Mouse (Mus musculus): ENCODE data around the gene Lbhd2. TPM values are rescaled to one million over a fixed set of nuclear protein-coding genes. Genes with fewer than 3 reads are reported as not detected.

Lbhd2 gene
- polyA plus RNA-seq, 1 experiment = 1.4 TPM

DNA sequence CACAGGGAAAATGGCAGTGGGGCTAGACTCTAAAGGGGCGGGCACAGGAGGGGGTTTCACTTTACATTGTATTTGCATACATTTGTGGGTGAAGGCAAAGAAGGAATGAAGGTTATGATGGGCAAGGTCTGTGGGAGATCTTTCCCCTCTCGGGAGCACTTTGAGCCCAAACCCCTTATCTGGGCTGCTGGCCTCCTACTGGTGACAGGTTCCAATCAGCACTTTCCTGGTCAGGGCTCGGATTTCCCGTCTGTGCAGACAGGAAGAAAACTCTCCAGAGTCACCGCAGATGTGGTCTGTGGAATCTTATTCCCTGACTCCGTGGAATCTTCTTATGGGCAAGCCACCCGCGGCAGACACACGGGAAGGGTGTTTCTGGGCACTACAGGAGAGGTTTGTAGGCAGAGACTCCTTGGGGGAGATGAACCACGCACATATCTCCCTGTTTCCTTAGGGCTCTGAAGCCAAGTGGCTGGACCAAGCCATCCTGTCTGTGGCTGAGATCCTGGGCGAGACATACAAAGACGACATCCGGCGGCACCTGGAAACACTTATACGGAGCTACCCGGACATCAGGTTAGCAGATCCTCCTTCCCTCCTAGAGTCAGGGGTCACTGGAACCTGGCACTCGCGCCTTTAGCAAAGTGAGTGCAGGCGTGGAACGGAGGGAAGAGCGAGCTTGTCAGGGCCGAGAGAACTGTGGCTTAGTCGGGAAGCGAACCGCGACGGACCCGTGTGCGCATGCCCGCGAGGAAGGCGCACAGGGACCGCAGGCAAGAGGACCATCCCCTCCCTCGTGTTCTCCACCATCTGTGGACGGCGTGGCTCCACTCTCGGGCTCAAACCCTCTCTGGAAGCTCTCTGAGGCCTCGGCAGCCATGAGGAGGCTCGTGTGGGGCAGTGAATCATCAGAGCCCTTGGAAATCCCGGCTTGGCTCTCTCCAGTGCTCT is 22.6 kb downstream of the Lbhd2 start:
- H3K4me1 ChIP-seq (ENCODE audit: control insufficient read depth, insufficient read depth, low read length) = peaks cover 4% of the 10 kb centered on the region; the same call in 1 of the 2 replicates
- no peak overlapping the region for H3K27ac ChIP-seq (ENCODE audit: insufficient read depth, low read length)
- no peak for TF ChIP-seq CTCF (IDR thresholded peaks at IDR 0.05; ENCODE audit: extremely low read depth, insufficient read depth, low read length)
- TF ChIP-seq POLR2A (IDR thresholded peaks at IDR 0.05; ENCODE audit: extremely low read depth, insufficient read depth, low read length) = peak; percentile 49; the same call in 1 of the 2 replicates
- H3K4me3 ChIP-seq (ENCODE audit: insufficient read depth, low read length) = peak overlapping the region; percentile 32

DNA sequence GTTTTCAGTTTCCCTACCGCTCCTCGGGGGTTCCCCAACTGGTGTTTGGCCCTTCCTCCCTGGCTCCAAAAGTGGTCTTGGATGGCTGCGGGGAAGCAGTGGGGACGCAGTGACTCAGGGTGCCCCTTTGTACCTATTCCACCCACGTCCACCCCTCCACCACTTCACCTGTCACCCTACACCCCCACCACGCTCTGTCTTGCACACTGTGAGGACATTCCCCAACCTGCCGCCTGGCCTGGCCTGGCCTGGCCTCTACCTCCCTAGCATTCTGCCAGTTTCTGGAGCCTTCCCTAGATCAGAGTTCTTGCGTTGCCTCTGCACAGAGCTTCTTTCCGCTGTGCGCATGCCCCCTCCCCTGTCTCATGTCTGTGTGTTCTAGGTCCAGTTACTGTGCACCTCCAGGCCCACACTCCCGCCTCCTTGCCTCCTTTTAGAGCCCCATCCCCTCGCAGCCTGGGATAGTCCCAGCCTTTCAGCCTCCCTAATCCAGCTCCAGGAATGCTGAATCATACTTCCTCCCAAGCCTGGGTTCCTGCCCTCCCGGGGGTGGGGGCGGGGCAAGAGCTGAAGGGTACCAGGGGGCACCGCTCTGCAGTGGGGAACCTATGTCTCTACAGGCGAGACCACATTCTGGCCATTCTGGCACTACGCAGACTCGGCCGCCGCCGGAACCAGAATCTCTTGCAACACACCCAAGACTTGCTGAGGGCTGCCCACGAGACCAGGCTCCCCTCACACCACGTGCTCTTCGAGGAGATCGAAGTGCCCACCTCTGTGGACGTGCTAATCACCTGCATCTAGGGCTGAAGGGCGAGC is 23.6 kb downstream of the Lbhd2 start:
- Histone ChIP-seq H3K27ac (ENCODE audit: insufficient read depth, low read length) (no peak overlapping the region), H3K4me3 (ENCODE audit: insufficient read depth, low read length) (no peak overlapping the region; the same call in 1 of the 2 replicates), H3K4me1 (ENCODE audit: control insufficient read depth, insufficient read depth, low read length) (peaks cover 4% of the 10 kb centered on the region; the same call in 1 of the 2 replicates)
- no peak for TF ChIP-seq CTCF (IDR thresholded peaks at IDR 0.05; ENCODE audit: extremely low read depth, insufficient read depth, low read length)
- no peak for TF ChIP-seq POLR2A (IDR thresholded peaks at IDR 0.05; ENCODE audit: extremely low read depth, insufficient read depth, low read length)

- no peak overlapping the region for H3K27ac ChIP-seq (ENCODE audit: insufficient read depth, low read length)
- peaks cover 4% of the 10 kb centered on the region; the same call in 1 of the 2 replicates for H3K4me1 ChIP-seq (ENCODE audit: control insufficient read depth, insufficient read depth, low read length)
- no peak overlapping the region for H3K4me3 ChIP-seq (ENCODE audit: insufficient read depth, low read length)
- TF ChIP-seq CTCF (IDR thresholded peaks at IDR 0.05; ENCODE audit: extremely low read depth, insufficient read depth, low read length) = no peak
- no peak for TF ChIP-seq POLR2A (IDR thresholded peaks at IDR 0.05; ENCODE audit: extremely low read depth, insufficient read depth, low read length)
Observed at GRCm38 (mm10) chr12:111430868-111431817, 24.5 kb downstream of the Lbhd2 start.

GRCm38 (mm10) chr12:111432097-111432496 is 25.5 kb downstream of the Lbhd2 start:
- H3K27ac ChIP-seq (ENCODE audit: insufficient read depth, low read length) = no peak overlapping the region
- no peak for TF ChIP-seq CTCF (IDR thresholded peaks at IDR 0.05; ENCODE audit: extremely low read depth, insufficient read depth, low read length)
- no peak for TF ChIP-seq POLR2A (IDR thresholded peaks at IDR 0.05; ENCODE audit: extremely low read depth, insufficient read depth, low read length)
- H3K4me1 ChIP-seq (ENCODE audit: control insufficient read depth, insufficient read depth, low read length) = peaks cover 7% of the 10 kb centered on the region; the same call in 1 of the 2 replicates
- no peak overlapping the region for H3K4me3 ChIP-seq (ENCODE audit: insufficient read depth, low read length)

- Histone ChIP-seq H3K4me1 (ENCODE audit: control insufficient read depth, insufficient read depth, low read length) (peaks cover 7% of the 10 kb centered on the region; the same call in 1 of the 2 replicates), H3K4me3 (ENCODE audit: insufficient read depth, low read length) (no peak overlapping the region), H3K27ac (ENCODE audit: insufficient read depth, low read length) (no peak overlapping the region)
- TF ChIP-seq POLR2A (IDR thresholded peaks at IDR 0.05; ENCODE audit: extremely low read depth, insufficient read depth, low read length) (no peak), CTCF (IDR thresholded peaks at IDR 0.05; ENCODE audit: extremely low read depth, insufficient read depth, low read length) (no peak)
Observed at GRCm38 (mm10) chr12:111432751-111433331, 26.2 kb downstream of the Lbhd2 start.

DNA sequence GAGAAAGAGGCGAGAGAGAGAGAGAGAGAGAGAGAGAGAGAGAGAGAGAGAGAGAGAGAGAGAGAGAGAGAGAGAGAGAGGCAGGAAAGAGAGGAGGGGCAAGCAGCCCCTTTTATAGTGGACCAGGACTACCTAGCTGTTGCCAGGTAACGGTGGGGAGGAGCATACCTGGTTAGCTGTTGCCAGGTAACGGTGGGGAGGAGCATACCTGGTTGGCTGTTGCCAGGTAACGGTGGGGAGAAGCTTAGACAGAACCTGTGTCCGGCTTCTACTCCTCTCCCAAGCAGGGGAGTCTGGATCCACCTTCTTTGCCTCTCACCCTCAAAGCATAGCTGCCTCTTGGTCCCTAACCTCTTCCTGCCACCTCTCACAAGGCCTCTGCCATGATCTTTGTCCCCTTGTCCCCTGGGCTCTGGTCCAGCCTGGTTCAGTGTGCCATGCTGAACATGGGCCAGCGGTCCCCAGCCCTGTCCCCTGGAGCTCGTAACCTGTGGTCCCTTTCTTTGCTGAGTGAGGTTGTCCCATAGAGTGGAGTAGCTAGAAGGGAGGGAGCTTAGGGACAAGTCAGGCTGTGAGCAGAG is 27.6 kb downstream of the Lbhd2 start:
- TF ChIP-seq POLR2A (IDR thresholded peaks at IDR 0.05; ENCODE audit: extremely low read depth, insufficient read depth, low read length) = no peak
- TF ChIP-seq CTCF (IDR thresholded peaks at IDR 0.05; ENCODE audit: extremely low read depth, insufficient read depth, low read length) = no peak
- no peak overlapping the region for H3K27ac ChIP-seq (ENCODE audit: insufficient read depth, low read length)

GRCm38 (mm10) chr12:111434745-111435327 is 28.2 kb downstream of the Lbhd2 start:
- Histone ChIP-seq H3K27ac (ENCODE audit: insufficient read depth, low read length) (no peak overlapping the region), H3K4me3 (ENCODE audit: insufficient read depth, low read length) (no peak overlapping the region), H3K4me1 (ENCODE audit: control insufficient read depth, insufficient read depth, low read length) (peaks cover 7% of the 10 kb centered on the region; the same call in 1 of the 2 replicates)
- TF ChIP-seq CTCF (IDR thresholded peaks at IDR 0.05; ENCODE audit: extremely low read depth, insufficient read depth, low read length) = no peak

More for the DNA sequence above, 27.6 kb downstream of the Lbhd2 start:
- Histone ChIP-seq H3K4me1 (ENCODE audit: control insufficient read depth, insufficient read depth, low read length) (peaks cover 7% of the 10 kb centered on the region; the same call in 1 of the 2 replicates), H3K4me3 (ENCODE audit: insufficient read depth, low read length) (no peak overlapping the region)

GRCm38 (mm10) chr12:111436170-111436569 is 29.6 kb downstream of the Lbhd2 start:
- Histone ChIP-seq H3K4me3 (ENCODE audit: insufficient read depth, low read length) (no peak overlapping the region), H3K27ac (ENCODE audit: insufficient read depth, low read length) (peak overlapping the region; percentile 37; the same call in 1 of the 2 replicates), H3K4me1 (ENCODE audit: control insufficient read depth, insufficient read depth, low read length) (peaks cover 3% of the 10 kb centered on the region; the same call in 1 of the 2 replicates)
- no peak for TF ChIP-seq CTCF (IDR thresholded peaks at IDR 0.05; ENCODE audit: extremely low read depth, insufficient read depth, low read length)
- TF ChIP-seq POLR2A (IDR thresholded peaks at IDR 0.05; ENCODE audit: extremely low read depth, insufficient read depth, low read length) = no peak

All from cortical plate, adult 2 months (tissue).